Mouse (Mus musculus) bone marrow, adult 2 months (tissue): ENCODE results near the gene Fam131a. TPM values are rescaled to one million over a fixed set of nuclear protein-coding genes. Genes with fewer than 3 reads are reported as not detected.

Experiments used
- H3K27ac ChIP-seq: fragments of 200-500 bp; 2 replicates; pipeline ENCODE4 v1.5.1; 2012; ENCODE audit warnings: low read depth, mild to moderate bottlenecking, control low read depth, inconsistent platforms, low read length; ENCODE audit not compliant: control insufficient read depth, poor library complexity, insufficient read depth
- H3K4me1 ChIP-seq: fragments of 200-500 bp; 2 replicates; pipeline ENCODE4 v1.6.1; 2011; ENCODE audit warnings: low read length; ENCODE audit not compliant: control insufficient read depth, insufficient read depth
- H3K4me3 ChIP-seq: fragments of 200-500 bp; replicated peaks from 2 replicates; pipeline ENCODE3; 2011; ENCODE audit warnings: mild to moderate bottlenecking, low read depth, low read length, control low read depth; ENCODE audit not compliant: control insufficient read depth
- CTCF ChIP-seq: fragments of 200-500 bp; IDR thresholded peaks from 2 replicates; pipeline ENCODE4 v1.5.1; 2011; ENCODE audit warnings: low read length, control low read depth; ENCODE audit not compliant: control insufficient read depth, insufficient read depth
- POLR2A ChIP-seq: fragments of 200-500 bp; IDR thresholded peaks from 2 replicates; pipeline ENCODE4 v1.6.1; 2011; ENCODE audit warnings: low read depth, mild to moderate bottlenecking, control low read depth, low read length, borderline replicate concordance; ENCODE audit not compliant: control insufficient read depth
- WGBS: fragments of 180-500 bp; shearing (Covaris S2); methylation state at CpG from one replicate; pipeline ENCODE4 v1.1.7; 2018; 5-methylcytosine and 5-hydroxymethylcytosine counted together
- polyA plus RNA-seq: library from polyadenylated mRNA; stranded (reverse); fragments of >200 nt; gene quantifications from 2 replicates; pipeline ENCODE4 v1.2.4, GENCODE M21; 2011; ENCODE audit warnings: low replicate concordance; ENCODE audit not compliant: missing spikeins, insufficient read depth, insufficient read length

The Fam131a gene
- polyA plus RNA-seq, 1 experiment: 7.0 TPM

GRCm38 (mm10) chr16:20716841-20717180 is 23.8 kb downstream of the Fam131a start:
- TF ChIP-seq CTCF (no peak), POLR2A (no peak)
- peak overlapping the region; percentile 78 for H3K27ac ChIP-seq
- H3K4me1 ChIP-seq: no peaks in the 10 kb centered on the region
- WGBS: 0% methylated on average over 8 of the region's 8 CpGs
- H3K4me3 ChIP-seq: peak overlapping the region; percentile 94

GRCm38 (mm10) chr16:20717181-20717977 is 24.3 kb downstream of the Fam131a start, which contains the start of the genes Polr2h and Clcn2:
Gene Polr2h, plus strand, starts transcription at chr16:20717665.
Gene Clcn2, minus strand, starts transcription at chr16:20717746.
- H3K4me1 ChIP-seq: no peaks in the 10 kb centered on the region
- WGBS: under 1% methylated on average over 62 of the region's 62 CpGs

DNA sequence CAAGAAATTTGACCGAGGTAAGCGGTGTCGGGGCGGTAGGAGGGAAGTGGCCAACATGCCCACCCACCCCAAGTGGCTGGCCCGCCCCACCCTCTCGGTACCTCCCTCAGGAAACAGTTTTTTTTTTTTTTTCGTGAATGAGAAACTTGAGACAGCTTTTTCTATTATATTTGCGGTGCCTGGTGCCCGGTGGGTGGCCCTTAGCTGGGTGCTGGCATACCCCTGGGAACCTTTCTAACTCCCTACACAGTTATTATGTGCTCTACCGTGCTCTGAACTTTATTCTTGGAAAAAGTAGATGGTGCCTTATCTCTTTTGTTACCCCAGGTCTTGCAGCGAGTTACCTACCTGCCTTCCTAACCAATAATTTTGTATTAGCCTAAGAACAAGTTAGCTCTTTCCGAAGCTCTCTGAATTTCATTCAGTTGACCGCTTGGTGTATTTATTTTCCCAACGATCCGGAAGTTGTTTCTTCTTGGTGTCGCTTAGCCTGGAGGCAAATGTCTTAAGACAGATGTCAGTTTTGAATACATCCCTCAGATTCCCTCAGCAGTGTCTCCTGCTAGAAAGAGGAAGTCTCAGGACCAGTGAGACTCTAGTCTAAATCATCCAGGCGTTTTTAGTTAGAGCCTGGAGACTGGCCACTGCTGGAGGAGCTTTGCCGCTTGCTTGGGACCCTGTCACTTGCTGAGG is 25.1 kb downstream of the Fam131a start:
- no peaks in the 10 kb centered on the region for H3K4me1 ChIP-seq
- under 1% methylated on average over 18 of the region's 18 CpGs for WGBS
- H3K27ac ChIP-seq: 0 out of 2 replicates have a peak overlapping the region, but pooled peaks have one; percentile 78
- no peak for TF ChIP-seq POLR2A
- no peak for TF ChIP-seq CTCF
- peak overlapping the region; percentile 94 for H3K4me3 ChIP-seq

More at GRCm38 (mm10) chr16:20717181-20717977, 24.3 kb downstream of the Fam131a start, which contains the start of the genes Polr2h and Clcn2:
- Histone ChIP-seq H3K27ac (peak within 1 kb of the TSS; percentile 78), H3K4me3 (peak within 1 kb of the TSS; percentile 94)
- TF ChIP-seq CTCF (peak; percentile 71; the same call in 1 of the 2 replicates), POLR2A (peak; percentile 54; the same call in 1 of the 2 replicates)

DNA sequence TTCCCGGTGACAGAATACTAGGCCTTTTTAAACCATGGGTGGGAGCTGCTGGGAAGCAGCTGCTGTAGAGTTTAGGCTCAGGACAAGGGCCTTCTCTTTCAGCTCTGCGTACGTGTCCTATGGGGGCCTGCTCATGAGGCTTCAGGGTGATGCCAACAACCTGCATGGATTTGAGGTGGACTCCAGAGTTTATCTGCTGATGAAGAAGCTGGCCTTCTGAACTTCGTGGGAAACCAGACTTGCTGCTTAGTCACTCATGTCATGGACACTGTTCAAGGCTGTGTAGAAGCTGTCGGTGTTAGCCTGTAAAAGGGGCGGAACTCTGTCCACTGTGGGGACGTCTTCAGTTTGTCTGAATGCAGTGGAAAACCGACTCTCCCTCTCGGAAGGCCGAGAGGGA is 28.8 kb downstream of the Fam131a start:
- Histone ChIP-seq H3K4me1 (no peaks in the 10 kb centered on the region), H3K4me3 (no peak overlapping the region), H3K27ac (no peak overlapping the region)
- TF ChIP-seq CTCF (no peak), POLR2A (no peak)
- 86% methylated on average over 10 of the region's 10 CpGs for WGBS

DNA sequence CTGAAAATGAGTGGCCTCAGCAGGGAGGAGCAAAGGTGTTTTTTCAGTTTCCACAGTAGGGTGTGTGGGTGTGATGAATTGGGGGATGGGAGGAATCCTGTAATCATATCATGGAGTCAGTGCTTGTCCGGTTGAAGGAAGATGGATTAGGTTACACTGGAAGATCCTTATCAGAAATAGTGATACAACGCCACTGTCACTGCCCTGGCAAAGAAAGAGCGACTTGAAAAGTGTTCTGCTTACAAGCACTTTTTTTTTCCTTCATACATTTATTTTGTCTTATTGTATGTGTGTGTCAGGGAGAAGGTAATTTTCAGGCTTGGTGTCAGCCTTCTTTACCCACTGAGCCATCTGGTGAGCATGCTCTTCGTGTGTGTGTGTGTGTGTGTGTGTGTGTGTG is 29.7 kb downstream of the Fam131a start:
- Histone ChIP-seq H3K4me3 (no peak overlapping the region), H3K27ac (no peak overlapping the region), H3K4me1 (no peaks in the 10 kb centered on the region)
- WGBS: 83% methylated on average over 4 of the region's 4 CpGs
- TF ChIP-seq POLR2A: no peak
- TF ChIP-seq CTCF: no peak

DNA sequence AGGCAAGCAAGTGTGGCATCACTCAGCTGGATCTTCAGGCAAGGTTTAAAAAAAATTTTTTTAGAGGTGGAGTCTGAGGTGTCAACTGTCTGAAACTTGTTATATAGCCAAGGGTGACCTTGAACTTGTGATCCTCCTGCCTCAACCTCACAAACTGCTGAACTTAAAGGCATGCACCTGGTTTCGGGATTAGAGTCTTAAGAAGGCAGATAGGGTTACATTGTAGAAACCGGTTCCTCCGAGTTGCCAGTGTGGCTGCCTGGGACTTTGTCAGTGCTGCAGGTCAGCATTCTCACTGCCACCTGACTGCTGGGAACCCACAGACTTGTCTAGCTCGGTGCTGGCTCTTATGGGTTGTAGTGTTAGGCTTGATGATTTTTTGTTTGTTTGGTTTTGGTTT is 30.2 kb downstream of the Fam131a start:
- H3K4me1 ChIP-seq: no peaks in the 10 kb centered on the region
- TF ChIP-seq POLR2A (no peak), CTCF (no peak)
- no peak overlapping the region for H3K4me3 ChIP-seq
- WGBS: 87% methylated on average over 4 of the region's 4 CpGs
- H3K27ac ChIP-seq: no peak overlapping the region

DNA sequence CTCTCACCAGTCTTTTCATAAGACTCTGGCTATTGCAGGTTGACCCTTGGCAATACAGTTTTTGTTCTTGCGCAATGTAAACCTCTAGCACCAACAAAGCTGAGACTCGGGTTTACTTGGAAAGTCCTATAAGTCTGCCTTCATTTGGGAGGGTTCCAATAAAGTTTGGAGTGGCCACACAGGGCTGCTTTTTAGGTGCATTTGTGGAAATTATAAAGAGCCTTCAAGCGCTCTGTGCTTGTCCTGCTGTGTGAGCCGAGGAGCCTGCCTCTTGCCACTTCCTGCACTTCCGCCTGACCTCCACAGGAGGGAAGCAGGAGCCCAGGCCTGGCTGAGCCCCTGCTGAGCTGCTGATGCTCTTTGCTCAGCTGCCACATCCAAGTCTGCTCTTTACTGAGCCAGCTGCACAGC is 31.3 kb downstream of the Fam131a start:
- 27% methylated on average over 5 of the region's 5 CpGs for WGBS
- no peaks in the 10 kb centered on the region for H3K4me1 ChIP-seq

DNA sequence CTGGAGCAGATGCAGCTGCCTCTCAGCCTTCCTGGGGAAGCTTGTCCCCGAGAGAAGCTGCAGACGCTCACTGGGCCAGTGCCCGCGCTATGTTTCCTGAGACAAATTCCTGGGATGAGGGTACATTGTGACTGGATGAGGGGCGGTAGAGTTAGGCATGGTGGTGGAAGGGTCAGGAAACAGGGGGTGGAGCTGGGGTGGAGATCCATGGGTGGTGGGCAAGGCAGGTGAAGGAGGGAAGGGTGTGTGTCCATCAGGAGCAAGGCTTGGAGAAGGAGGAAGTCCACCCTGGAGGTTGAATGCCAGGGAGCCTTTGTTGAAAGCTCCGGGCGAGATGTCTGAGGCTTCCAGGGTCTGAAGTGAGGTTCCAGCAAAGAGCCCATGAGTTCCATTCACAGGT is 32.3 kb downstream of the Fam131a start:
- H3K4me3 ChIP-seq: no peak overlapping the region
- H3K27ac ChIP-seq: no peak overlapping the region
- 89% methylated on average over 7 of the region's 7 CpGs for WGBS
- TF ChIP-seq POLR2A: no peak
- no peak for TF ChIP-seq CTCF
- no peaks in the 10 kb centered on the region for H3K4me1 ChIP-seq

More for the DNA sequence above, 31.3 kb downstream of the Fam131a start:
- no peak overlapping the region for H3K27ac ChIP-seq
- no peak overlapping the region for H3K4me3 ChIP-seq
- TF ChIP-seq CTCF (peak; percentile 68), POLR2A (no peak)
